Mouse (Mus musculus) right cerebral cortex, postnatal 14 days (tissue): ENCODE measurements around the gene Klhl23.
A peak's percentile ranks its signal among the peaks of the same experiment; 100 is the strongest.

Source experiments
- DNase-seq: peaks from one replicate; pipeline ENCODE4 v3.0.0; 2022

Klhl23 gene

GRCm38 (mm10) chr2:69837244-69837967 is 15.7 kb downstream of the Klhl23 start:
- no peak for DNase-seq

- DNase-seq, result no peak
Measured at GRCm38 (mm10) chr2:69837996-69838395, 16.3 kb downstream of the Klhl23 start.

- no peak for DNase-seq
Measured at GRCm38 (mm10) chr2:69838707-69839106, 17.0 kb downstream of the Klhl23 start.

GRCm38 (mm10) chr2:69840261-69840660 is 18.5 kb downstream of the Klhl23 start:
- DNase-seq, result no peak

DNA sequence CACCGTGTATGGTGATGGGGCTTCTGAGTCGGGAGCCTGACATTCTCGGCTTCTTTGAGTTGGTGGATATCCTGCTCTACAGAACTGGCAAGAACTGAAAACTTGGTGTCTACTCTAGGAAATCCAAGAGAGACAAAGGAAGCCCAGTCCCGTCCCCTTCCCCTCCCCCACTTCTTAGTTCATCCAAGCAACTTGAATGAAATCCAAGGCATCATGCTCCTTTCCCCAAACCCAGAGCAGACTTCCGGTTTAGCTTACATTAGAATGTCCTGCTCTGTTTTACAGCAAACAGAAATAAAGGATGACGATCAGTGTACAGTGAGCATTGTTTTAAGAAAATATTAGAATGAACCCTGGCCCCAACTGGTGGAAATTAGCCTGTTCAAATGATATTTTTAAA is 27.5 kb downstream of the Klhl23 start:
- DNase-seq, result no peak

DNA sequence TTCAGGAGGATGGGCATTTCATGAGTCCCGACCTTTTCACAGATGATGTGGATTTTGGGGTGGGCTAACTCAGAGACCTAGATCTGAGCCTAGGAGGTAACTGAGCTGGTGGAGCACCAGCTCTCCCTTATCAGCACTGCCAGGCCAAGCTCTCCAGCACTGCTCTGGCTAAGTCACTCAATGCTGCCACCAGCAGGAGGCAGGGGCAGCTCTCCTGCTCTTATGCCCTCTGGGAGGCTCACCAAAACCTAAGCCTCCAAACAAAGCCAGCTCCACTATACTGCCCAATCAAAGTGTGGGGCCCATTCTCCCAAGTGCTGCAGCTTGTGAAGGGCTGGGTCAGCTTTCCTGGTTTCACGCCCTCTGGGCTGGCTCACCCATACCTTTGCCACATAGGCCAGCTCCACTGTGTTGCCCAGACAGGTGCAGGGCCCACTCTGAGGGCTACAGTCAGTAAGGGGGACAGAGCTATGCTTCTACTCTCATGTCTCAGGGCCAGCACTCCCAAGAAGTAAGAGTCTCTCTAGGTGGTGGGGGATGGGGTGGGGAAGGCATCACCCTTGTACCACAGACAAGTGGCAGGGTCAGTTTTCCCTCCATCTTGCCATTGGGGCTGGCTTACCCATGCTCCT is 29.8 kb downstream of the Klhl23 start:
- no peak for DNase-seq

GRCm38 (mm10) chr2:69856392-69856791 is 34.6 kb downstream of the Klhl23 start:
- no peak for DNase-seq

DNA sequence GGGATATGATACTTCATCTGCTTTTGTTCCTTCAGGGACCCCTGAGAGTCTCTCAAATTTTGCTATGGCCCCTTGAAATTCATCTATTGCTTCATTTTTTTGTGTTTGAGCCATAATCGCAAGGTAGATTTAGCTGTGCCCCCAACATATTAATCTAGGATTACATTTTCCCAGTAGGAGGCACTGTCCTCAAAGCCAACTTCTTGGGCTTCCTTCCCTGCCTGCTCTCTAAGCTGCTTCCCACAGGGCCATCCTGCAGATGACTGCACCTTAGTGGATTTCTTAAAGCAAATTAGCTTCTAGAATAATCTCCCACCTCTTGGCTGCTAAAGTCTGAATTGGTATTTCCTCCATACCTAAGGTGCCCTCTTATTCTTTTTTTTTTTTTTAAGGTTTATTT is 36.1 kb downstream of the Klhl23 start:
- DNase-seq, result no peak

GRCm38 (mm10) chr2:69860972-69861452 is 39.3 kb downstream of the Klhl23 start:
- no peak for DNase-seq

- peak; percentile 94 for DNase-seq
Measured at GRCm38 (mm10) chr2:69861485-69862091, 39.8 kb downstream of the Klhl23 start, which contains the start of gene Ssb. Ssb (plus strand) TSS chr2:69861562.

GRCm38 (mm10) chr2:69862117-69862657 is 40.4 kb downstream of the Klhl23 start:
- DNase-seq, result no peak

DNA sequence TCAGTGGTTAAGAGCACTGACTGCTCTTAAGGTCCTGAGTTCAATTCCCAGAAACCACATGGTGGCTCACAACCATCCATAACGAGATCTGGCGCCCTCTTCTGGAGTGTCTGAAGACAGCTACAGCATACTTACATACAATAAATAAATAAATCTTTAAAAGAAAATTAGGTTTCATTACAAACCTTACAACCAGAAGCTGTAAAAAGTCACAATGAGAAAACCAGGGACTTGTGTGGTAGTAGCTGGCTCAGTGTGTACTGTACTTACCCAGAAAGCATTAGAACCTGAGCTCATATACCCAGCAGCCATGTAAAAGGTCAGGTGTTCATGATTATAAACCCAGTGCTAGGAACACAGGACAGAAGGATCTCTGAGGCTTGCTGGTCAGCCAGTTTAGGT is 62.2 kb downstream of the Klhl23 start:
- no peak for DNase-seq

GRCm38 (mm10) chr2:69884581-69884980 is 62.8 kb downstream of the Klhl23 start:
- DNase-seq, result no peak

GRCm38 (mm10) chr2:69885050-69885449 is 63.3 kb downstream of the Klhl23 start:
- DNase-seq, result no peak

- DNase-seq, result peak; percentile 93
Measured at GRCm38 (mm10) chr2:69885451-69886305, 63.9 kb downstream of the Klhl23 start, which contains the start of gene Mettl5. Mettl5 (minus strand) TSS chr2:69885615.
